Mouse (Mus musculus) forebrain, embryonic 13.5 days (tissue): Measurements from ENCODE around the gene Plscr2. TPM values are rescaled to one million over a fixed set of nuclear protein-coding genes. Genes with fewer than 3 reads are reported as not detected.
A peak's percentile ranks its signal among the peaks of the same experiment; 100 is the strongest.

Experiments used
- ATAC-seq: fragments of 200-750 bp; cut with Nextera tagmentation; 2 replicates; pipeline ENCODE4 v1.8.0; 2017
- H3K27ac ChIP-seq: fragments of 300-500 bp; sonication (generic); 2 replicates; pipeline ENCODE4 v1.5.1; 2015; ENCODE audit warnings: inconsistent platforms, mild to moderate bottlenecking, moderate library complexity
- H3K27me3 ChIP-seq: fragments of 300-500 bp; sonication (generic); 2 replicates; pipeline ENCODE4 v1.6.1; 2015; ENCODE audit warnings: mild to moderate bottlenecking, inconsistent platforms
- H3K36me3 ChIP-seq: fragments of 300-500 bp; sonication (generic); 2 replicates; pipeline ENCODE4 v1.6.1; 2015; ENCODE audit warnings: mild to moderate bottlenecking, inconsistent platforms; ENCODE audit not compliant: poor library complexity, severe bottlenecking
- H3K4me1 ChIP-seq: fragments of 300-500 bp; sonication (generic); 2 replicates; pipeline ENCODE4 v1.6.1; 2015; ENCODE audit warnings: inconsistent platforms
- H3K4me2 ChIP-seq: fragments of 300-500 bp; sonication (generic); 2 replicates; pipeline ENCODE4 v1.6.1; 2015; ENCODE audit warnings: inconsistent platforms, mild to moderate bottlenecking, moderate library complexity
- H3K4me3 ChIP-seq: fragments of 300-500 bp; sonication (generic); 2 replicates; pipeline ENCODE4 v1.5.1; 2015; ENCODE audit warnings: mild to moderate bottlenecking, inconsistent platforms
- H3K9ac ChIP-seq: fragments of 300-500 bp; sonication (generic); 2 replicates; pipeline ENCODE4 v1.6.1; 2015; ENCODE audit warnings: mild to moderate bottlenecking, inconsistent platforms
- H3K9me3 ChIP-seq: fragments of 300-500 bp; sonication (generic); replicated peaks from 2 replicates; pipeline ENCODE4 v1.6.1; 2016; ENCODE audit warnings: inconsistent platforms
- WGBS: fragments of 180-500 bp; shearing (Covaris S2); methylation state at CpG from one replicate; pipeline ENCODE4 v1.1.7; 2015; 5-methylcytosine and 5-hydroxymethylcytosine counted together
- polyA plus RNA-seq: library from polyadenylated mRNA; unstranded; fragments of >200 nt; fragmentation: Nextera tagmentation; extraction: Ambion mirVana; gene quantifications from 2 replicates; pipeline ENCODE4 v1.2.1, GENCODE M21; 2015

Plscr2 gene
- polyA plus RNA-seq, result 0.14 and 0.40 TPM in 2 replicates

GRCm38 (mm10) chr9:92275486-92276207 is at the start of gene Plscr2:
TSS of gene Plscr2 (plus strand) at chr9:92275602.
- H3K9me3 ChIP-seq, result no peaks in the 10 kb centered on the region
- H3K4me1 ChIP-seq, result no peaks in the 10 kb centered on the region
- 75% methylated on average over 9 of the region's 9 CpGs for WGBS
- no peak within 1 kb of the TSS for H3K9ac ChIP-seq
- no peak within 1 kb of the TSS for H3K4me3 ChIP-seq
- ATAC-seq, result no peak
- H3K36me3 ChIP-seq, result peaks cover 4% of the 10 kb centered on the region
- no peak within 1 kb of the TSS for H3K27ac ChIP-seq
- H3K4me2 ChIP-seq, result no peak within 1 kb of the TSS
- H3K27me3 ChIP-seq, result no peaks in the 10 kb centered on the region

- Histone ChIP-seq H3K9ac (no peak overlapping the region), H3K27ac (no peak overlapping the region), H3K9me3 (no peaks in the 10 kb centered on the region), H3K36me3 (no peaks in the 10 kb centered on the region), H3K4me3 (no peak overlapping the region), H3K27me3 (no peaks in the 10 kb centered on the region), H3K4me2 (no peak overlapping the region), H3K4me1 (no peaks in the 10 kb centered on the region)
- 86% methylated on average over 3 of the region's 3 CpGs for WGBS
- ATAC-seq, result no peak
Measured at GRCm38 (mm10) chr9:92226127-92226655, 49.2 kb upstream of the Plscr2 start.

GRCm38 (mm10) chr9:92226795-92227194 is 48.6 kb upstream of the Plscr2 start:
- WGBS, result 87% methylated on average over 3 of the region's 3 CpGs
- no peaks in the 10 kb centered on the region for H3K27me3 ChIP-seq
- no peaks in the 10 kb centered on the region for H3K36me3 ChIP-seq
- no peaks in the 10 kb centered on the region for H3K9me3 ChIP-seq
- no peak overlapping the region for H3K4me2 ChIP-seq
- H3K4me1 ChIP-seq, result no peaks in the 10 kb centered on the region
- H3K9ac ChIP-seq, result no peak overlapping the region
- ATAC-seq, result no peak
- no peak overlapping the region for H3K4me3 ChIP-seq
- H3K27ac ChIP-seq, result no peak overlapping the region

GRCm38 (mm10) chr9:92228867-92229832 is 46.3 kb upstream of the Plscr2 start:
- H3K27ac ChIP-seq, result no peak overlapping the region
- H3K9ac ChIP-seq, result no peak overlapping the region
- H3K9me3 ChIP-seq, result no peaks in the 10 kb centered on the region
- no peak overlapping the region for H3K4me3 ChIP-seq
- H3K4me1 ChIP-seq, result no peaks in the 10 kb centered on the region
- H3K36me3 ChIP-seq, result no peaks in the 10 kb centered on the region
- no peaks in the 10 kb centered on the region for H3K27me3 ChIP-seq
- WGBS, result 93% methylated on average over 16 of the region's 16 CpGs
- no peak overlapping the region for H3K4me2 ChIP-seq
- no peak for ATAC-seq

- Histone ChIP-seq H3K4me2 (no peak overlapping the region), H3K4me1 (no peaks in the 10 kb centered on the region), H3K9ac (no peak overlapping the region), H3K4me3 (no peak overlapping the region), H3K9me3 (no peaks in the 10 kb centered on the region), H3K27me3 (no peaks in the 10 kb centered on the region), H3K27ac (no peak overlapping the region), H3K36me3 (no peaks in the 10 kb centered on the region)
- ATAC-seq, result no peak
- WGBS, result 86% methylated on average over 2 of the region's 2 CpGs
Measured at GRCm38 (mm10) chr9:92229833-92230205, 45.6 kb upstream of the Plscr2 start.

- Histone ChIP-seq H3K27ac (no peak overlapping the region), H3K9ac (no peak overlapping the region), H3K4me3 (no peak overlapping the region), H3K9me3 (no peaks in the 10 kb centered on the region), H3K4me1 (no peaks in the 10 kb centered on the region), H3K36me3 (no peaks in the 10 kb centered on the region), H3K27me3 (no peaks in the 10 kb centered on the region), H3K4me2 (no peak overlapping the region)
- 89% methylated on average over 11 of the region's 11 CpGs for WGBS
- no peak for ATAC-seq
Measured at GRCm38 (mm10) chr9:92234901-92235458, 40.4 kb upstream of the Plscr2 start.

- WGBS, result 81% methylated on average over 7 of the region's 7 CpGs
- no peak for ATAC-seq
- Histone ChIP-seq H3K4me3 (no peak overlapping the region), H3K4me1 (peaks cover 15% of the 10 kb centered on the region), H3K9ac (no peak overlapping the region), H3K36me3 (no peaks in the 10 kb centered on the region), H3K9me3 (no peaks in the 10 kb centered on the region), H3K27ac (no peak overlapping the region), H3K27me3 (no peaks in the 10 kb centered on the region), H3K4me2 (no peak overlapping the region)
Measured at GRCm38 (mm10) chr9:92248773-92249446, 26.5 kb upstream of the Plscr2 start.

- H3K9ac ChIP-seq, result peak within 1 kb of the TSS; percentile 74
- H3K27ac ChIP-seq, result peak within 1 kb of the TSS; percentile 27; the same call in 1 of the 2 replicates
- peak within 1 kb of the TSS; percentile 61 for H3K4me3 ChIP-seq
- H3K27me3 ChIP-seq, result no peaks in the 10 kb centered on the region
- 32% methylated on average over 7 of the region's 7 CpGs for WGBS
- H3K36me3 ChIP-seq, result no peaks in the 10 kb centered on the region
- H3K4me2 ChIP-seq, result peak within 1 kb of the TSS; percentile 84
- ATAC-seq, result no peak
- peaks cover 15% of the 10 kb centered on the region for H3K4me1 ChIP-seq
- no peaks in the 10 kb centered on the region for H3K9me3 ChIP-seq
Measured at GRCm38 (mm10) chr9:92249447-92249852, 26.0 kb upstream of the Plscr2 start, which contains the start of gene Plscr1. TSS of gene Plscr1 (plus strand) at chr9:92249750.

GRCm38 (mm10) chr9:92249987-92250772 is 25.2 kb upstream of the Plscr2 start:
- H3K27ac ChIP-seq, result peak overlapping the region; percentile 27; the same call in 1 of the 2 replicates
- H3K4me2 ChIP-seq, result peak overlapping the region; percentile 84
- H3K9ac ChIP-seq, result peak overlapping the region; percentile 74
- H3K36me3 ChIP-seq, result no peaks in the 10 kb centered on the region
- H3K27me3 ChIP-seq, result no peaks in the 10 kb centered on the region
- under 1% methylated on average over 40 of the region's 40 CpGs for WGBS
- no peaks in the 10 kb centered on the region for H3K9me3 ChIP-seq
- H3K4me3 ChIP-seq, result peak overlapping the region; percentile 61
- peak; percentile 93 for ATAC-seq
- H3K4me1 ChIP-seq, result peaks cover 15% of the 10 kb centered on the region

- no peak overlapping the region for H3K9ac ChIP-seq
- H3K4me3 ChIP-seq, result no peak overlapping the region
- 83% methylated on average over 5 of the region's 5 CpGs for WGBS
- no peak overlapping the region for H3K27ac ChIP-seq
- H3K36me3 ChIP-seq, result no peaks in the 10 kb centered on the region
- no peaks in the 10 kb centered on the region for H3K27me3 ChIP-seq
- no peak for ATAC-seq
- no peak overlapping the region for H3K4me2 ChIP-seq
- H3K9me3 ChIP-seq, result no peaks in the 10 kb centered on the region
- peaks cover 15% of the 10 kb centered on the region for H3K4me1 ChIP-seq
Measured at GRCm38 (mm10) chr9:92252718-92253117, 22.7 kb upstream of the Plscr2 start.
